Mouse (Mus musculus): ENCODE data around the gene Pik3r1. TPM values are rescaled to one million over a fixed set of nuclear protein-coding genes. Genes with fewer than 3 reads are reported as not detected.

The Pik3r1 gene
- total RNA-seq, 2 experiments from 2014 or later: 103 to 142 TPM

DNA sequence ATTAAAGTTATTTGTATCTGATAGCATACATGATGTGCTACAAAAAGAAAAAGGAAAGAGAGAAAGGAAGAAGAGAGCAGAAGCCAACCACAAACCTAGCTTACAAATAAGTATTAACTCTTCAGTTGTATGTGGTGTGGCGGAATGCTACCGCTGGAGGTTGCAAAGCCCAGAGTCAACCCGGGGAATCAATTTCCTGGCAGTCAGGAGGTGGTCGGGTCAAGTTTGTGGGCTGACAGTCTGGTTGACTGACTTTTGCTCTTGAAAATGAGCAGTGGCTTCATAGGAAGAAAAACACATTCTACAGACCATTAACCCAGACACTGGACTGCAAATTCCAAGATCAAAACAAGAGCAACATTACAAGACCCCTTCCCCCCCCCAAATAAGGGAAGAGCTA lies 85.6 kb downstream of the Pik3r1 start:
- DNase-seq: no peak

DNA sequence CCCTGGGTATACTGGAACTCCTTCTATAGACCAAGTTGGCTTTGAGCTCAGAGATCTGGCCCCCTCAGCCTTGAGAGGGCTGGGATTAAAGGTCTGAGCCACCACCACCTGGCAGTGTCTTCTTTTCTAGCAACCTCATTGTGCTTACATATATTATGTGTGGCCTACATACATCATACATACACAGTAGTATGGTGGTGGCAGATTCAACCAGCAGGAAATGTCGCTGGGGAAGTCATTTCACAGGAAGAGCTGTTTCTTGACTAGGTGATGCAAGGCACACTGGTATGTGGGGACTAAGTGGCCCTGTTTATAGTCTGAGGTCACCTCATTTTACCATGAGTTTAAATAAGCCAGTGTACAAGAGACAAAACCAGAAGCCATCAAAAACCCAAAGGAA lies 87.9 kb downstream of the Pik3r1 start:
- no peak for DNase-seq

DNA sequence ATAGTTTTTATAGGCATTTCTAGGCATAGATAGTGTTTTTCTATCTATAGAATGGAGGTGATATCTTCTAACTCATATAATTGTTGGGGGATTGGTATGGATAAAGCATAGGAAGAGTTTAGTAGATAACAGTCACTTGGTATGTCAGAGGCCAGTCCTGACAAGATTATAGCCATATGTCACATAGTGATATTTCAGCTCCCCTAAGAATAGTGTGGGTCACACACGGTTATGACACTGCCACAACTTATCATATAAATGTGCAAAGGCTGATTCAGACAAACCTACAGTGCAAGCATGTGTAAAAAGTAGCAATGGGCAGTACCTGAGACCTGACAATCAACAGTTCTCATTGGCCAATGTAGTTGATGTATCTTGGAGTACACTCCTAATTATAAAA lies 89.0 kb downstream of the Pik3r1 start:
- no peak for DNase-seq

DNA sequence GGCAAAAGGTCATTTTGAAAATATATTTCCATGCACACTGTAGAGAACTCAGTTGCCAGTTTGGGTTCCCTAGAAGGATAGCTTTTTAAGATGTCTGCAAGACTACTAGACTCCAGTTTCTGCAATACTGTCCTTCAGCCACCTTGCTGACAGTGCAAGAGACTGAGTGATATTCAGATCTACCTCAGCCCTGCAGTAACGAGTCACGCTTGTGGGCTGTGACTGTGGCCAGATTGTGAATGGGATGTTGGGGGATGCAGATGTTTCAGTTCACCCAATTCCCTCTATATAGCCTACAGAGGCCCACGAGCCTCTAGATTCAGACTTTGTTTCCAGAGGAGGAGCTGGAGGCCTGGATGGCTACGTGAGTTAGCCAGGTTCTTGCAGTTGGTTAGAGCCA lies 90.0 kb downstream of the Pik3r1 start:
- DNase-seq: no peak

DNA sequence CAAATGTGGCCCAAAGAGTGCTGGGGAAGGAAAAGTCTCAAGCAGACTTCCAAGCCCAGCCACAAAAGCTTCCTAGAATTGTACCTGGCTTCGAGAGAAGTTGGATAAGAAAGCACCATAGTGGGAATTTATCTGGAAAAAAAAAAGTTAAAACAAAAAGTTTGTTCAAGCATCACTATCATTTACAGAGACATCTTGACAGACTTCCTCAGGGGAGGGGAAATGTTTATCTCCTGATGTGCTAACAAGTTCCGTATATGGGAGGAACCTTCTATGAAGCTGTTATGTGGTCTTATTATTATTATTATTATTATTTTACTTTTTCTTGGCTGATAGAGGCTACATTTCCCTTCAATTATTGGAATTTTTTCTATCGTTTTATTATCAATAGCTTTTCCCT lies 94.1 kb downstream of the Pik3r1 start:
- no peak for DNase-seq

DNA sequence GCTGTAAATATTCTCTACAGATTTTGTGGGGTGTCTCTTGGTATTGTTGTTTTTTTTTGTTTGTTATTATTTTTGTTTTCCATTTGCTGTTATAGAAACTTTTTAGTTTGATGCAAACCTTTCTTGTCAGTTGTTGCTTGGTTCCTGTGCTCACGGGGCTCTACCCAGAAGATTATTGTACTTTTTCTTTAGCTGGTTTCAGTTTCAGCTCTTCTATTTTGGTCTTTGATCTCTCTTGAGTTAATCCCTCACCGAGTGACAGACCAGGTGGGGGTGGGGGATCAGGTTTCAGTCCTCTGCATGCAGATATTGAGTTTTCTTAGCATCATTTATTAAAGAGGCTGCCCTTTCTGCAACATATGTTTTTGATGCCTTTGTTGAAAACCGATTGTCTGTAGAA lies 99.2 kb downstream of the Pik3r1 start:
- DNase-seq: no peak

DNA sequence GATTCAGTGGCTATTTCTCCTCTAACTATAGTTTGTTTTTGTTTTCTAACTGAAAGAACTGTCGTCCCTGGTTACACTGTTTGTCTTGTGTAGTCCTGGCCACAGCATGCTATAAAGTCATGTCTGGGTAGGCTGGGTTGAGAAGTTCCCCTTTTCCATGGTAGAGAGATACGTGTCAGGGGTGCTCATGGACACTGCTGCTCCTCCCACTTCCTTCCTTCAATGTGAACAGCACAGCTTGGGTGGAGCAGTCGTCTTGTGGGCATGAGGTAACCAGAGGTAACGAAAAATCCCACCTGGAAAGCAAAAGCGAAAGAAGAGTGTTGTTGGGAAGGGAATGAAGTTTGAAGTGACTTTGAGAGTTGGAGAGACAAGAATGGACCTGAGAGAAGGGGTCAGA lies 104.0 kb downstream of the Pik3r1 start:
- peak in 1 of 2 experiments; percentile 30 for DNase-seq

DNA sequence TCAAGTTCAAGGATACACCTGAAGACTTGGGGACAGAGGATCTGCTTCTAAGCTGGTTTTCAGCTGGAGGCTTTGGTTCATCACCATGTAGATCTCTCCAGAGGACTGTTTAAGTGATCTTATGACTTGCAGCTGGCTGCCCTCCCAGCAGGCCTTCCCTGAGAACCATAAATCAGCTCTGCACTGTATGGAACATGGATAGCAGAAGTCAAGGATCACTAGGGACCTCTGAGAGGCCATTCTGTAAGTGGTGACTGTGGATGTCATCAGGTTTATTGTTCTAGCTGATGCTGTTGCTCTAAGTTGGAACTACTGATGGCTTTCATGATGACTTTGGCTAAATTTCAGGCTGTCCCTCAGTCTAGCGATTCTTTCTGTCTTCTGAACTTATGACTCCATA lies 105.1 kb downstream of the Pik3r1 start:
- DNase-seq: no peak

DNA sequence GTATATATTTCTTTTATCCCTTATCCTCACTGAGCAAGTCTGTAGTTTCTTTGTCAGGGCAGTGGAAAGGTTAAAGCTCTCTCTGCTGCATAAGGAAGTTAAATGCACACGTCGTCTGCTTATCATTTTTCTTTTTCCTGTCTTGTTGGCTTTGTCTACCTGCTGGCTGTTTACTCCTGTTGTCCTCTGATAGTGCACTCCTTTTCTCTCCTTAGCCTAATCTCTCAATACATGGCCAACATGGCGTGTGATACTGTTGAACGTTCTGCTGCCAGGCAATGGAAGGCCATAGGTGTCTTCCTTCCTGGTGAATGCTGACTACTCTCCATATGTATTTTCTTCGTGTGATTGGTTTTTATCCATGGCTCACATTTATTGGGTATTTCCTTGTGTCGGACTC lies 106.5 kb downstream of the Pik3r1 start:
- no peak for DNase-seq

DNA sequence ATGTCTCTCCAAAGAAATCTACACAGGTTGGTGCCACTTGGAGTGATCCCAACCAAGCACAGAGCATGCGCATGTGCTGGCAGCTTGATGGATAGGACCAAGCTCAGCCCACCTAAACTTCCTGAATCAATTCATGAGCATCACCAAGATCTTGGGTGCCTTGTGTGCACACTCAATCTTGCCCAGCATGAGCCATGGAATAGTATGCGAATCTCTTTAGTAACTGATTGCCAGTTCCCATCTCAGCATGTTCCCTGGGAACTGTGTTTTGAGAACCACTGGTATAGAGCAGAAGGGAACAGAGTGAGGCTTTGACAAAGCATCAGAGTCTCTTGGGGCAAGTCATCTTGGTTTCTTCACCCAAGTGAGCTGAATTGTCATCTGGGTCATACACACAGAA lies 107.8 kb downstream of the Pik3r1 start:
- no peak for DNase-seq

DNA sequence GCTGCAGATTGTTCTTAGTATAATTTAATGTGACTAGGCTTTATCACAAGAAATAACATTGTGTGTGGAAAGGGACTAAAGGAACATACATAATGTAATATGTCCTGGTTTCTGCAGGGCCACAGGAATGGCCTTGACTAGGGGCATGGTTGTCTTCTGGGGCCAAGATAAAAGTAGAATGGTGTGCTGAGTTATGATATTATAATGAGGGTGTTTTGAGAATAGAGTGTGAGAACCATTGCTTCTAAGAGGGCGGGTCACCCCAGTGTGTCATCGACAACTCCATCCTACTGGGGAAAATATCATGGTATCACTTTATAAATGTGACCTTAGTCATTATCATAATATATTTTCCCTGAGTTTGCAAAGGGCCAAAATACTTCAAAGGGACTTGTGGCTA lies 115.9 kb downstream of the Pik3r1 start:
- DNase-seq: no peak

DNA sequence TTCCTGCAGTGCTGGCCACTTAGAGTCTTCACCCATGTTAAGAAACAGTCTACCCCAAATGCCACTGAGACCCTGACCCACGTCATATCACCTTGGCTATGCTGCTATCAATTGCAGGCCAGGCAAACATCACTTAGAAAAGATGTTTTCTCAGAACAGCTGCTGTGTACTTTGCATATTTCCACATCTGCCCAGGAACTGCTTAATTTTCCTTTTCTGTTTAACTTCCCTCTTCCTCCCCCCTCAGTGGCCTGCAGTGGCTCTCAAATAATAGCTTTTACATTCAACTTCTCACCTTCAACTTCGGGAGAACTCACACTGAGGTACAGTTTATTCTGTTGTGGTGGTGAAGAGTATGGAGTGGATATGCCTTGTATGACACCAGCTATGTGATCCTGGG lies 126.4 kb downstream of the Pik3r1 start:
- no peak for DNase-seq

DNA sequence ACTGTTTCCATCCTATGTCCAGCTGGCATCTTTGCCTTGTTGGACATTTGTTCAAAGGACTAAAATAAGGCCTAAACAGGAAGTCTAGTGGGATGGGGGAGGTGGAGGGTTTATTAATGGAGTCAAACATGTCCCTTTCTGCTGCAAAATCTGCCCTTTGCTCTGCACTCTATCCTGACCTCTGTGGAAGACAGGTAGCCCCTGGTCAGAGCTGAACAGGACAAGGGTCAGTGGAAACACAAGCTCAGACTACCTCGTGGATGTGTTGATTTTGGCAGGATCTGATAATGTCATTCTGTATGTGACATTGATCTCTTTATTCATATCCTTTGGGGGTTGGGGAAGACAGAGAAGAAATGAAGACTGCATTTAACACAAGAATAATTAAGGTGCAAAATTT lies 132.2 kb downstream of the Pik3r1 start:
- DNase-seq: no peak

DNA sequence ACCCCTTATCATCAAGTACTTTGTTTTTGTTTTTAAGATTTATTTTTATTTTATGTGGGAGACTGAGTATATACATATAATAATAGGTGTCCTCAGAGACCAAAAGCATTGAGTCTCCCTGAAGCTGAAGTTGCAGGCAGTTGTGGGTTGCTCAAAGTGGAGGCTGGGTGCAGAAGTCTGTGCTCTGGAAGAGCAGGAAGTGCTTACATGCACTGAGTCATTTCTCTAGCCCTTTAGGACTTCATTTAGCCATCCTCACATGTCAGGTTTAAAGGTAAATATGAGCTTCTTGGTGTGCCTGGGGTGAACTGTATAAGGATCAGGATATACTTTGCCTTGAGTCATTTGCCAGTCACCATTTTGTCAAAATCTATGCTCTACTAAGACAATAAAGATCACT lies 133.6 kb downstream of the Pik3r1 start:
- no peak for DNase-seq

DNA sequence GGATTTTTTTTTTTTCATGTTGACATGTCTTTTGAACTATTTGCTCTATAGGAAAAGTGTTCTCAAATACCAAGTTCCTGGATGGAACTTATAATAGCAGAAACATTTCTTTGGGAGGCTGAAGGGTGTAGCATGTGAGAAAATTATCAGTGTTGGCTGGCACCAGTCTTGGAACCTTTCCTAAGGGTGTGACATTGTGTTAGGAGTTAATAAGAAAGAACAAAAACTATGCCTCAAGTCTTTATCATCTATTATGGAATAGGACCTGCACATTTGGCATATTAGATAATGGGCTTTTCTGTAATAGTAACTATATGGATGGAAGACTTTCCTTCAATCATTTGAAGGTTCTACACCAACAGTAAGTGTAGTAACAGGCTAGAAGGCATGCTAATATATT lies 134.4 kb downstream of the Pik3r1 start:
- DNase-seq: no peak

DNA sequence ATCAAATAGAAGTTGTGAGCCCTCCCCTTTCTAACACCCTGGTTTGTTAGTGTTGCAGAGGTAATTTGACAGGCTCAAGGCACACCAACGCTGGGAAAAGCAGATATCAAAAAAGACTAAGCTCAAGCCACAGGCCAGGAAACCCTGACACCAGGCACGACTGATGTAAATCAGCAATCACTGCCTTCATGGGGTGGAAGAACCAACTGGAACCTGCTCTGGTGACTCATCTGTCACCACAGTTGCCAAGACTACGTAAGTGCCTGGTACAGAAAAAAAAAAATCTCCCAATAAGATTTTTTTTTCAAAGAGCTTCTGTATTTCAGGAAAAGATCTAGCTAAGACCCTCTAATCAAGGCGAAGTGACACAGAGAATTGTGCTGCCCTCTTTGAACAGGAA lies 135.2 kb downstream of the Pik3r1 start:
- DNase-seq: no peak

DNA sequence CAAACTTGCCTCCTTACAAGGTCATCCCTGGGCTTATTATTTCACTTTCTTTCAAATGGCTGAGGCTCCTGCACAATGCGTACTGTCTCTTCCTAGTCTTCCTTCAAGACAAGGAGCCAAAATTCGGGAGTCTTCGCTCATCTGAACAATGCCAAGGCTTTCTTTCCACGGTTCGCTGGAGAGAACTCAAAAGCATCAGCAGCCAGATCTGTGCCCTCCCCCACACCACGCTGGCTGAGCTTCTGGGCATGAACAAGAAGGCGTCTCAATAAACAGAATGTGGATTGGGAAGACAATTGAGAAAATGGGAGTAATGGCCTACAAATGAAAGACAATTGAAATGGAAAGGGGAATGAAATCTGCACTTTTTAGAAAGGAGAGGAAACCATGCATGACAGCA lies 136.5 kb downstream of the Pik3r1 start:
- no peak for DNase-seq
